Mouse (Mus musculus) embryonic stem cell, embryonic (primary cell): ENCODE measurements around the gene Smpd2.

Experiments used
- CTCF ChIA-PET, 4 experiments: fragments of 300-600 bp in 2 of 4; fragments of 350-600 bp in 2 of 4; sonication (Branson Sonifier 250); formaldehyde crosslinking; loops; one replicate each; lab custom pipeline; 2022; ENCODE audit warnings: inconsistent platforms in 2 of 4; lab: Charles Lee
- POLR2A ChIA-PET, 4 experiments: fragments of 300-600 bp in 2 of 4; fragments of 350-600 bp in 2 of 4; sonication (Branson Sonifier 250); formaldehyde crosslinking; loops; one replicate each; lab custom pipeline; 2022; ENCODE audit warnings: antibody characterized with exemption in 4 of 4, inconsistent platforms in 1 of 4; lab: Charles Lee

The Smpd2 gene

DNA sequence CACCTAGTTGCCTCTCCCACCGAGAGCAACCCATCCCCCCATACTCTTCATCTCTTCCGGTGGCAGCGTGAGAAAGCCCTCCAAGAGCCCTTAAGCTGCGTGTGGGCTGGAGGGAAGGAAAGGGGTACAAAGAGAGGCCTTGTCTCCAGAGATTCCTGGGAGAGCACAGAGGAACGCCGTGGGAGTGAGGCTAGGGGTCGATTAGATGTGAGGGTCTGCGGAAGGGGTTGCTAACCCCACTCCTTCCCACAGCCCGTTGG is 13.2 kb downstream of the Smpd2 start:
- ChIA-PET POLR2A (interaction anchor here in 3 of 4 experiments (0.5 to 15.8 kb wide), 21 partner anchors 9 to 1218 kb away, joined by 4 to 159 read pairs (median 12); partner anchors contain the start of genes Cd164 (in 2 of the 3), Zbtb24 (in 2 of the 3), Ppil6 (in 1 of the 3) and Smpd2 (in 1 of the 3)), CTCF (interaction anchor here in 1 of 4 experiments (1.2 to 1.7 kb wide), 2 partner anchors 9 to 29 kb away, joined by 4 to 8 read pairs; no protein-coding TSS in a partner anchor)

DNA sequence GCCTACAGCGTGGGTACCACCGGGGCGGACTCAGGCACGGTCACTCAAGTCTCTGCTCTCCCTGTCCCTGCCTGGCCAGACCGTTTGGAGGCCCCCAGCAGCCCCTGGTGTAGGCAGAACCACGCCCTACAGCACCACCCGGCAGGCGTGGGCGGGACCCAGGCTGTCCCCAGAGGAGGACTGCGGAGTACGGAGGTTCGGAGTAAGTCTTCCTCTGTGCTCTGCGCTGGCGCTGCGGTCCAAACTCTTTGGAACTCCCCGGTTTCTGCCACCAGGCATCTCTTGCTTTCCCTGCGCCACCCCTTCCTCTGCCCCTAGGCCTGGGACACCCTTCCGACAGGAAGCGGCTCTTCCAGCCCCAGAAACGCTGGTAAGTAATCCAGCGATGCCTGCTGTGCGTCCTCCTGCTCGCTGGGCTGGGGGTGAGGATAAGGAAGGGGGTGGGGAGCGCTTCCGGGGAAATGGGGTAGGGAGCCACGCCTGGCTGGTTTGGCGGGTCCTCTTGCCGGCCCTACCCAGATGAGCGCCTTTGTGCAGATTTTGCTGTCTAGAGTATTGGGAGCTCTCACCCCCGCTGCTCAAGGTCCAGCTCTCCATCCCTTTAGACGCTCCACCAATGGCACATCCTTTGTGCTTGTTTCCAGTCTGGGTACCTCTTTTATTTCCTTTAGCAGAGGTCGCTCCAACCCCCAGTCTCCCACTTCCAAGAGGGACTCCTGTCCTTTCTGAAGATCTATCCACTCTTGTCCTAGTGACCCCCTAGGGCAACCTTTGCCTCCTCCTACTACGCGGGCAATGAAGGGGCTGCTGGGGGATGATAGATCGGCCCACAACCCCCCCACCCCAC is 13.8 kb downstream of the Smpd2 start, which contains the start of gene Mical1:
Gene Mical1, plus strand, starts transcription at position 144 of the 847 bp plus-strand sequence.
- ChIA-PET POLR2A (interaction anchor here in 3 of 4 experiments (0.5 to 15.8 kb wide), 24 partner anchors 9 to 1218 kb away, joined by 3 to 159 read pairs (median 10); partner anchors contain the start of genes Zbtb24 (in 3 of the 3), Cd164 (in 2 of the 3), Ppil6 (in 2 of the 3) and Smpd2 (in 2 of the 3)), CTCF (interaction anchor here in 2 of 4 experiments (0.6 to 1.7 kb wide), 4 partner anchors 9 to 172 kb away, joined by 3 to 8 read pairs (median 4); partner anchors contain the start of gene Ak9 (in 1 of the 2))

DNA sequence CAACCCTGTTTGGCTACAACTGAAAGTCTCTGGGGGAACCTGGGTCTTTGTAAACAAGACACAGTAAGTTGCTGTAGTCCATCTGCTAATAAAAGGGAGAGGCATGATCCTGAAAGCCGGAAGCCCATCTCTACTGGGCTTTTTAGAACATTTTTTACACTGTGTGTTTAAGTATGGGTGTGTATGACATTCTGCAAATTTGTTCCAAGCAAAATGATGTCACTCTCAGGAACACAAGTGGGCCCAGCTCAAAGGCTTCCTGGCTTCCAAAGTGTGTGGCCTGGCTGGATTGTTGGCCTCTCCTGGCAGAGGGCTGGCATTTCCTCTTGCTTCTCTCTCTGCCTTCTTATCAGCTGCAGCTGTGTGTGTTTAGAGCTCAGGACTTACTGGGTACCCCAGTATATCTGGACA is 15.2 kb downstream of the Smpd2 start:
- CTCF ChIA-PET, result interaction anchor here in 2 of 4 experiments (0.7 to 1.4 kb wide), 2 partner anchors 40 to 205 kb away, joined by 3 read pairs; no protein-coding TSS in a partner anchor
- POLR2A ChIA-PET, result interaction anchor here in 3 of 4 experiments (0.7 to 15.8 kb wide), 11 partner anchors 8 to 291 kb away, joined by 3 to 159 read pairs (median 12); partner anchors contain the start of genes Zbtb24 (in 2 of the 3), Cd164 (in 1 of the 3), Ppil6 (in 1 of the 3) and Smpd2 (in 1 of the 3)

DNA sequence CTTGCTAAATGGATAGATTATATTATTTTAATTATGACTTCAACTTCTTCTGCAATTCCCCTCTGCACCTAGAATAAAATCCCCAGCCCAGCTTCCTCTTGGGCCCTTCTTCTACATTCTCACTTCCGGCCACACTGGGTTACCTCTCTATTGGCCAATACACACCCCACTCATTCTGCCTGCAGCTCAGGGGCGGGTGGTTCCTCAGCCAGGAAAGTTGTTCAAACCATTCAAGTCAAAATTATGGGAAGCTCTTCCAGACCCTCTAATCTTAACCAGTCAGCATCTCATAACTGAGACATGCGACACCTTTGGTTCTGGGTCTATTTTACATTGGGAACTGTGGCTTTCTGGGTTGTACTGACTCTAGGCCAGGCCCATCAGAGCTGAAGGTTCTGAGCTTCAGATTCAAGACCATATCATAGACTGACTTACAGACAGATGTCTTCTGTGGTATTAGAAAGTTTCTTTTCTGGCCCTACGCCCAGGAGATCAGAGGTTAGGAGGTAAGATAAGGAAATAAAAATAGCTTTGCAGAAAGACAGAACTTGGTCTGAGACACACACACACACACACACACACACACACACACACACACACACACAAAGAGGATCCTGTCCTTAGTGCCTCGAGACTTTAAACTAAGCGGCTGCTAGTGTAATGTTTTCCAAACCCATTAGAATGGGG is 16.2 kb downstream of the Smpd2 start:
- POLR2A ChIA-PET, result interaction anchor here in 3 of 4 experiments (0.6 to 15.8 kb wide), 18 partner anchors 8 to 236 kb away, joined by 3 to 159 read pairs (median 4); partner anchors contain the start of genes Zbtb24 (in 3 of the 3), Cd164 (in 2 of the 3), Ppil6 (in 1 of the 3) and Smpd2 (in 1 of the 3)
- CTCF ChIA-PET, result interaction anchor here in 1 of 4 experiments (0.6 kb wide), 1 partner anchor 203 kb away, joined by 3 read pairs; no protein-coding TSS in a partner anchor

DNA sequence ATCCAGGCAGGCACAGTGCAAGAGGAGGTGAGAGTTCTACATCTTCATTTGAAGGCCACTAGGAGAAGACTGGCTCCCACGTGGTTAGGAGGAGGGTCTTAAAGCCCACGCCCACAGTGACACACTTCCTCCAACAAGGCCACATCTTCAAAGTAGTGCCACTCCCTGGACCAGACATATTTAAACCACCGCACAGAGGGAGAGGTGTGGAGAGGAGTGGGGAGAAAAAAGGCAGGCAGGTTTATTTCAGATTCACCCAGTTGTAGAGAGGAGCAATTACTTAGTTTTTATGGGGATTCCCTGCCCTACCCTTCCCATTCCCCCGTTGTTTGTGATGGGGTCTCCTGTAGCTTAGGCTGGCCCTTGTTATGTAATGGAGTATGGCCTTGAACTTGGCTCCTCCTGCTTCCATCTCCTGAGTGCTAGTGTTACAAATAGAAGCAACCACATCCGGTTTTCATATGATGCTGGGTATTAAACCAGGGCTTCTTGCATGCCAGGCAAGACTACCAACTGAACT is 17.1 kb downstream of the Smpd2 start:
- CTCF ChIA-PET, result no interaction called here
- POLR2A ChIA-PET, result interaction anchor here in 3 of 4 experiments (0.6 to 15.8 kb wide), 20 partner anchors 8 to 237 kb away, joined by 3 to 159 read pairs (median 4); partner anchors contain the start of genes Zbtb24 (in 3 of the 3), Ppil6 (in 2 of the 3), Smpd2 (in 2 of the 3) and Cd164 (in 1 of the 3)

DNA sequence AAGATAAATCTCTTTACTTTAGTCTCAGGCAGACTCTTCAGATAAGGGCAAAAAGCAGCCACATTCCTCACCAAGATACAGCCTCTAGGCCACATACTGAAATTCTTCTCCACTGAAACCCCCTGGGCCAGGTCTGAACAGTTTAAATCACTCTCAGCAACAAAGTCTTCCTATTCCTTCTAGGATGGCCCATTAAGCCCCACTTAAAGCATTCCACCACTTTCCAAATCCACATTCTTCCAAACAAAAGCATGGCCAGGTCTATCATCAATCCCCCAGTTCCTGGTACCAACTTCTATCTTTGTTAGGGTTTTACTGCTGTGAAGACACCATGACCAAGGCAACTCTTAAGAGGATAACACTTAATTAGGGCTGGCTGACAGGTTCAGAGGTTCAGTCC is 17.6 kb downstream of the Smpd2 start:
- POLR2A ChIA-PET, result interaction anchor here in 3 of 4 experiments (0.9 to 15.8 kb wide), 20 partner anchors 9 to 47 kb away, joined by 3 to 159 read pairs (median 5); partner anchors contain the start of genes Zbtb24 (in 3 of the 3), Cd164 (in 1 of the 3), Ppil6 (in 1 of the 3) and Smpd2 (in 1 of the 3)
- CTCF ChIA-PET, result no interaction called here

DNA sequence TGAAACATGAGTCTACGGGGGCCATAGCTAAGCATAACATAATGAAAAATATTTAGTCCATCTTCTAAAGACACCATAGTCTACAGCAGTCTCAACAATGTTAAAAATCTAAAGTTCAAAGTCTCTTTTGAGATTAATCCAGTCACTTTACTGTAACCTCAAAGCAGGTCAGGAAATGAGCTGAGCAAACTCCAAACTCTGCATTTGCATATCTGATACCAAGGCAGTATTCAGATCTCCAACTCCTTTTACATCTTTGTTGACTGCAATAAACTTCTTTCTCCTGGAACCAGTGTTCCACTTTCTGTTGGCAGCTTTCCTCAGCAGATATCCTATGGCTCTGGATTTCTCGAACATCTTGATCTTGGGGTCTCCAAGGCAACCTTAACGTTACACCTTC is 19.5 kb downstream of the Smpd2 start:
- ChIA-PET POLR2A (interaction anchor here in 2 of 4 experiments (0.6 to 15.8 kb wide), 15 partner anchors 10 to 279 kb away, joined by 3 to 159 read pairs (median 6); partner anchors contain the start of genes Cd164 (in 2 of the 2), Zbtb24 (in 2 of the 2), Ppil6 (in 1 of the 2) and Smpd2 (in 1 of the 2)), CTCF (interaction anchor here in 1 of 4 experiments (1.3 kb wide), 1 partner anchor 167 kb away, joined by 3 read pairs; the partner anchor contains the start of gene Ak9)

DNA sequence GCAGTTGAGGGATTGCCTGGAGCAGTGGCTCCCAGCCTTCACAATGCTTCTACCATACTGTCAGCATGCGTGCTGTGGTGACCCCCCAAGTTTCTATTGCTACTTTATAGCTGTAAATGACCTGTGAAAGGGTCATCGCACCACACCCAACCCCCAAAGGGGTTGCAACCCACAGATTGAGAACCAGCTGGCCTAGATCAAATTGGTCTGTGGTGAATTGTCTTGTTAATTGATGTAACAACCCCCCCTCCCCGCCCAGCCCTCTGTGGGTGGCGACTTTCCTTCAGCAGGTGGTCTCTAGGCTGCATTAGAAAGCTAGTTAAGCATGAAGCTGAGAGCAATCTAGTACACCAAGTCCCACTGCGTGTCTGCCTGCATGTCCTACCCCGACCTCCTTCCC is 22.8 kb downstream of the Smpd2 start:
- ChIA-PET POLR2A (interaction anchor here (0.5 to 2.6 kb wide), 71 partner anchors 8 to 1731 kb away, joined by 3 to 70 read pairs (median 5); partner anchors contain the start of genes Zbtb24 (in 4 of the 4), Cd164 (in 3 of the 4), Mical1 (in 3 of the 4) and Ppil6 (in 3 of the 4)), CTCF (interaction anchor here (0.6 to 1.6 kb wide), 11 partner anchors 9 to 612 kb away, joined by 3 to 9 read pairs (median 4); partner anchors contain the start of gene Mical1 (in 1 of the 4))

DNA sequence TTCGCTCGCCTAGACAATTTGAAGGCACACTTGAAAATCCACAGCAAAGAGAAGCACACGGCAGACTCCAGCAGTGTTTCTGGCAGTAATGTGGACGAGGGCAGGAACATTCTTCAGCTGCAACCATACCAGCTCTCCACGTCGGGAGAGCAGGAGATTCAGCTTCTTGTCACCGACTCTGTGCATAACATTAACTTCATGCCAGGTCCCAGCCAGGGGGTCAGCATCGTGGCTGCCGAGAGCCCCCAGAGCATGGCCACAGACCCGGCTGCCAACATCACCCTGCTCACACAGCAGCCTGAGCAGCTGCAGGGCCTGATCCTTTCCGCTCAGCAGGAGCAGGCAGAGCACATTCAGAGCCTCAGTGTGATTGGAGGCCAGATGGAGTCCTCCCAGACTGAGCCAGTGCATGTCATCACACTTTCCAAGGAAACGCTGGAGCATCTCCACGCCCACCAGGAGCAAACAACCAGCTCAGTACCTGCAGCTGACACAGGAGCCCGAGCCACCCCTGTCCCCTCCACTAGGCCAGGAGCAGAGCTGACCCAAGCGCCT is 25.7 kb downstream of the Smpd2 start:
- CTCF ChIA-PET, result interaction anchor here in 1 of 4 experiments (1.1 kb wide), 1 partner anchor 41 kb away, joined by 4 read pairs; no protein-coding TSS in a partner anchor
- POLR2A ChIA-PET, result interaction anchor here in 3 of 4 experiments (0.6 to 13.5 kb wide), 21 partner anchors 9 to 1206 kb away, joined by 3 to 159 read pairs (median 5); partner anchors contain the start of genes Zbtb24 (in 3 of the 3), Cd164 (in 2 of the 3), Mical1 (in 2 of the 3) and Ppil6 (in 1 of the 3)

DNA sequence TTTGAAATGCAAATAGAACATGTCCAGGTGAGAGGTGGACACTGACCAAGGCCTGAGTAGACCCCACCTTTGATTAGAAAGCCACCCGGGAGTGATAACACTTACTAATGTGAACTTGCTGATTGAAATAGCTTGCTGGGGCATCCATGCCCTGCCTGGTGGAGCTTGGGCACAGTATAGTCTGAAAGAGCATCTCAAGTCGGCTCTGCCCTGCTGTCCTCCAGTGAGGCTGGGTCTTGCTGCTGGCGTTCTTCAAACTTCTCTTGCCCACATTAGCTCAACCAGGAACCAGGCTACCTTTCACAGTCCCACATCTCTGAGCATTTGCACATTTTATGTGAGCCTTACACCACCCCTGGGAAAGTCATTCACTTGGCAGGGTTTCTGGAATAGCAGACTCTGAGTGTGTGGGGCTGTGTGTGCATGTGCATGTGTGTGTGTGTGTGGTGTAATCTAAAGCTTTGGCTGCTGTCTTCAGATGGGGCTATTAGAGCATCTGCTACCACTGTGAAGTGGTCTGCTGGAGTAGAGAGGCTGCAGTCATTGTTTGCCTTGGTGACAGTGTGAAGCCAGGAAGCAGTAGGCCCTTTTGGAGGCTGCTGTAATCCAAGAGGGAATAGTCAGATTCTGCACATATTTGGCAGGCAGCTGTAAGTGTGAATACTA is 29.0 kb downstream of the Smpd2 start:
- ChIA-PET CTCF (interaction anchor here in 2 of 4 experiments (0.5 to 1.0 kb wide), 3 partner anchors 10 to 26 kb away, joined by 3 to 4 read pairs (median 3); no protein-coding TSS in a partner anchor), POLR2A (interaction anchor here (0.7 to 13.5 kb wide), 17 partner anchors 7 to 45 kb away, joined by 3 to 159 read pairs (median 9); partner anchors contain the start of genes Zbtb24 (in 4 of the 4), Mical1 (in 2 of the 4), Ppil6 (in 1 of the 4) and Smpd2 (in 1 of the 4))

DNA sequence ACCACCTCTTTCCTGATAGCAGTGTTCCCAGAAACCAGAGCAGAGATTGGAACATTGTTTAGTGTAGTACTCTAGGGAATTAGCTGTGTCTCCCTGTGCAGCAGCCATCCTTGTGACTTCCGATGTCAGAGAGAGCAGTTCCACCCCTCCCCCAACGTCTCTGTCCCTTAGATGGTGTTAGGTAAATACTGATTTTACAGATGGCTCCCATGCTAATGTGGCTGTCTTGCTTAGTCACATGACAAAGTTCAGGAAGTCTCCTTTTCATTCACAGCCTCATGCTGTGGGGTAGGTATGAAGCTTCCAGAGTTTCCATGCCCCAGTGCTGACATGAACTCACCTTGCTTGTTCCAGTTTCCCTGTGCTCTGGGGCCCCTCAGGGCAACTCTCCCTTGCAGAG is 29.7 kb downstream of the Smpd2 start:
- ChIA-PET CTCF (interaction anchor here in 2 of 4 experiments (0.5 to 1.0 kb wide), 2 partner anchors 21 to 25 kb away, joined by 3 read pairs; no protein-coding TSS in a partner anchor), POLR2A (interaction anchor here in 3 of 4 experiments (0.7 to 13.5 kb wide), 12 partner anchors 9 to 29 kb away, joined by 3 to 159 read pairs (median 11); partner anchors contain the start of genes Zbtb24 (in 3 of the 3), Mical1 (in 2 of the 3), Ppil6 (in 1 of the 3) and Smpd2 (in 1 of the 3))

DNA sequence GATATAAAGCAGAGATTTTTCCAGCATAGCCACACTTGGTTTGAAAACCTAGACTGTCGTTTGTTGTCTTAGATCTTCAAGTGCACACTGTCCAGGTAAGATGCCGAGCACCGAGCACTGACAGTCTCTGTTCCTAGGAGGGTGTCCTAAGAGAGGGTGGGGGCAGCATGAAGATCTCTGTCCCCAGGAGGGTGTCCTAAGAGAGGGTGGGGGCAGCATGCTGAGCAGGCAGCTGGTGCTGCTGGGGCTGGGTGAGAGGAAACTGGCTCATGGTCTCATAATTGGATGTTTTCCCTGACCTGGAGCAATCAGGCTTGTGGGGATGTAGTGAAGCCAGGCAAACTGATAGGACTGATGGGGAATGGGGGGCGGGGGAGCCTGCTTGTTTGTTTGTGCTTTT is 30.2 kb downstream of the Smpd2 start:
- ChIA-PET CTCF (interaction anchor here in 2 of 4 experiments (0.6 to 1.1 kb wide), 3 partner anchors 22 to 156 kb away, joined by 3 read pairs; partner anchors contain the start of gene Ak9 (in 1 of the 2)), POLR2A (interaction anchor here in 3 of 4 experiments (0.7 to 13.5 kb wide), 11 partner anchors 9 to 41 kb away, joined by 3 to 159 read pairs (median 12); partner anchors contain the start of genes Zbtb24 (in 3 of the 3), Mical1 (in 2 of the 3), Ppil6 (in 1 of the 3) and Smpd2 (in 1 of the 3))

DNA sequence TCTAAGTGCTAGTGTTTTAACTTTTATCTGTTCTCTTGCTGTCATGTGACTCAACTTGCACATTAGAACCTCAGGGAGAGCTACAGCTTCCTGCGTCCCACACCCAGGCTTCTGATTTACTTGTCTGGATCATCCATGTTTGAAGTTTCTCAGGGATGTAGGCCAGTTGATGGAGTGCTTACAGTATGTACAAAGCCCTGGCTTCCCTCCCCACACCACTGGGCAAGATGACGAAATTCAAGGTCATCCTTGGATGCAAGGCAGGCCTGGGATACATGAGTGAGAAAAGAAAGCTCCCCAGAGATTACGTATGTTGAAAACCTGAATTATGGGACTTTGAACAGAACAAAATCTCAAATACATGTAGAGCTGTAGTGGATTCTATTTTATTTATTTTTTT is 37.4 kb downstream of the Smpd2 start:
- CTCF ChIA-PET, result interaction anchor here in 1 of 4 experiments (0.7 kb wide), 1 partner anchor 29 kb away, joined by 3 read pairs; no protein-coding TSS in a partner anchor

DNA sequence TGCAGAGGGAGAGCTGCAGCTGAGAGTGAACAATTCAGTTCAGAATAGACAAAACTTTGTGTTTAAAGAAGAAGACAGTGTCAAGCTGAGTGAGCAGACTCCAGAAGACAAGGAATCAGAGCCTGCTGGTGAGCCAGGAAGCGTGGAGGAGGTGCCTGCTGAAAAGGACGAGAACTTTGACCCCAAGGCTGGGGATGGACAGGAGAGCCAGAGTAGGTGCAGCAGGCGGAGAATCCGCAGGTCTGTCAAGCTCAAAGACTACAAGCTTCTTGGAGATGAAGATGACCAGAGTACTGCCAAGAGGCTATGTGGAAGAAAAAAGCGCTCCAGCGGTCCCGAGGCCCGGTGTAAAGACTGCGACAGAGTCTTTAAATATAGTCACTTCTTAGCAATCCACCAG is 38.5 kb downstream of the Smpd2 start:
- POLR2A ChIA-PET, result interaction anchor here in 3 of 4 experiments (0.8 to 10.1 kb wide), 17 partner anchors 9 to 71 kb away, joined by 3 to 134 read pairs (median 31); partner anchors contain the start of genes Cd164 (in 2 of the 3) and Mical1 (in 2 of the 3)

More for the DNA sequence above, 37.4 kb downstream of the Smpd2 start:
- POLR2A ChIA-PET, result interaction anchor here in 3 of 4 experiments (0.8 to 13.5 kb wide), 17 partner anchors 8 to 150 kb away, joined by 3 to 159 read pairs (median 7); partner anchors contain the start of genes Cd164 (in 2 of the 3), Mical1 (in 2 of the 3) and Fig4 (in 1 of the 3)

More for the DNA sequence above, 38.5 kb downstream of the Smpd2 start:
- CTCF ChIA-PET, result interaction anchor here in 1 of 4 experiments (3.7 kb wide), 1 partner anchor 17 kb away, joined by 28 read pairs; no protein-coding TSS in a partner anchor
